Mouse (Mus musculus) gastrocnemius, postnatal 4 days (tissue): ENCODE measurements around the gene Ankrd12. TPM values are rescaled to one million over a fixed set of nuclear protein-coding genes. Genes with fewer than 3 reads are reported as not detected.
"Not testable (repeated sequence)": the region's sequence is repeated elsewhere in the genome, so short reads cannot be mapped to it uniquely, and the experiment has no call there.

Source experiments
- DNase-seq, 2 experiments: peaks; one replicate each; pipeline ENCODE4 v3.0.0; 2021 to 2022; ENCODE audit warnings: low spot score in 2 of 2, mixed read lengths in 2 of 2
- total RNA-seq, 2 experiments: library from RNA; stranded (reverse); gene quantifications; 2 replicates each; pipeline ENCODE4 v1.2.3; 2021

Ankrd12 gene
- total RNA-seq, 2 experiments from 2014 or later, result 17.8 to 24.7 TPM

DNA sequence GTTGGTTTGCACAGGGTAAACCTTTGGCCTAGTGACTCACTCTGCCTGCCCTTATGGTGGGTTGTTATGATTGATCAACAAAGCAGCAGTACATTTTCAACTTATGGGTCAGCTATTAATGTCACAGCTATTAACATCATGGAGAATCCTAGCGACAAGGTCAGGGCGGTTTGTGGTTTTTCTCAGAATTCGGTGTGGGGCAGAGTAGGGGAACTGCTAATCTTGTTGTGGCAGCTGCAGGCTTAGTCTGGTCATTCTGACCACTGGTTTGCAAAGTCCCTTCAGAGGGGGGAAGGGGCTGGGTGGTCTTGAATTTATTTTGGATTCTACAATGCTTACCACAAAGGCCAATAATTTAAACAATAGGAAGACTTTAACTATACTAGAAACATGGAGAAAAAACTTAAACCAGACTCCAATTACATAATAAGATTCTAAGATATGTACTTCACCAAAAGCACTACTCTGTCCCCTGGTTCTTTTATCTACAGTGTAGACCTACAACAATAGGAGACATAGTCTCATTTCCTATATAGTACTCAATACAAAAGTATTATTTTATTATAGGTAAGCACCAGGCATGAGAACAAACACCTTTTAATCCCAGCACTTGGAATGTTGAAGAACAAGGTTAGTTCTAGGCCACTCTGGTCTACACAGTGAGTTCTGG lies 88.6 kb downstream of the Ankrd12 start:
- DNase-seq, result no peak

- DNase-seq, result not testable (repeated sequence)
Measured at GRCm38 (mm10) chr17:65976720-65977119, 100.2 kb downstream of the Ankrd12 start.

DNA sequence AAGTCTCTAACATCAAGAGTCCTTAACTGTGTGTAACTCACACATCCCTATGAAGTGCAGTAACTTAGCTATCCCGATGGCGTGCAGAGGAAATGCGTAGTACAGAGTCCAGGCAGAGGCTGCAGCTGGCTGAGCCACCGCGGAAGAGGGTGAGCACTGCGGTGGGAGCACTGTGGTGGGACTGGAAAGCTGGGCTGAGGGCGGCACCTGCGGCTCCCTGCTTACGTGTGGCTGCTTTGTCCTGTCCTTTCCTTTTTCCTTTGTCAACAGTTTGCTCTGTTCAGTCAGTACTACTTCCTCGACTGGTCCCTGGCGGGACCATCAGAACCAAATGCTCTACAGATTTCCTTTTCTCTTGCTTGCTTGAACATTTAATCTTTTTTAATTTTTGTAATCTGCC lies 109.1 kb downstream of the Ankrd12 start:
- DNase-seq, result no peak

- DNase-seq, result no peak
Measured at GRCm38 (mm10) chr17:65962263-65962662, 114.6 kb downstream of the Ankrd12 start.

- DNase-seq, result no peak
Measured at GRCm38 (mm10) chr17:65961606-65962136, 115.2 kb downstream of the Ankrd12 start.

DNA sequence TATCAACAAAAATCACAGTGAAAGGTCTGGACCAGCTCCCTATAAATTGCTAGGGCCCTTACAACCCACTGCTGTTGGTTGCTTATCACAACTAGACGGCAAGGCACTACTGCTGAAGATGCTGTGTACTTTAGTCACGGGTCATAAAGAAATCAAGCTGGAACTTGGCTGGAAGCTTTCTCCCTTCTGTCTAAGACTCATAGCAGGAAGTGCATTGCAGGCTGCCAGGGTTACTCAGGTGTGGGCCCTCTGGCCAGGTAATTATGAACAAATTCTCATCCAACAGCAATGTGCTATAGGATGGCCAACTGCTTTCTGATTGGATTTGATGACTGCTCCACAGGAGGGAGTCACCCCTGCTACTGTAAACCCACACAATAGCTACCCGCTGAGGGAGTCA lies 117.9 kb downstream of the Ankrd12 start:
- DNase-seq, result no peak

DNA sequence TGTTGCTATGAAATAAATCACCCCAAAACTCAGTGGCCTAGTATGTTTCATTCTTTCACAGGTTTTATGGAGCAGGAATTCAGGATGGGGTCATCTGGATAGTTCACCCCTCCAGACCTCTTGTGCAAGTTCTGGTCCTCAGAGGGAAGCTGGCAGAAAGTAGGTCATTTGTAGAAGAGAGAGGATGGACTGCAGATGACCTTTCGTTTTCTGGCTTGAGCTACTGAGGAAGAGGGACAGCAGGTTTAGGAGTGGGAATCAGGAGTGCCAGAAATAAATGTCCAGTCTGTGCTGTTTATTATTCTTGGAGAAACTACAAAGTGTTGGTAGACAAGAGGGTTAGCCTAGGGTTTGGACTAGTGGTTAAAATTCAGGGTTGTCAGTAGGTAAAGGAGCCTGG lies 118.5 kb downstream of the Ankrd12 start:
- DNase-seq, result no peak

GRCm38 (mm10) chr17:65957782-65958325 lies 119.0 kb downstream of the Ankrd12 start:
- DNase-seq, result no peak

GRCm38 (mm10) chr17:65956993-65957781 lies 119.7 kb downstream of the Ankrd12 start:
- no peak for DNase-seq

DNA sequence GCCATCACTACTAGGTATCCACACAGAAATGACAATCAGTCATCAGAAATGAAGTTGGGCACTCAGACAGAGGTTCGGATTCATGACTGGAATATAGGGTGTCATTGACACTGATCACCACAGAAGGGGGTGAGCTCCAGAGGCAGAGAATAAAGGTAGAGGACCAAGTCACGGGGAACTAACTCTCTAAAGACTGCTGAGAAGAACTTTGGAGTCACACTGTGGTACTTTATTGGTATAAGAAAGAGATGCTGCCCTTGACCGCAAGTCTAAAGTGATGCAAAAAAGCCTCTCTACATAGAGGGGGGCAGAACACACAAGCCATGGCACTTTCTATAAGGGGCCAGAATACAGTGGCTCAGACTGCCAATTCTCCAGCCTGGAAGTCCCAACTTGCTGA lies 120.7 kb downstream of the Ankrd12 start:
- DNase-seq, result no peak

DNA sequence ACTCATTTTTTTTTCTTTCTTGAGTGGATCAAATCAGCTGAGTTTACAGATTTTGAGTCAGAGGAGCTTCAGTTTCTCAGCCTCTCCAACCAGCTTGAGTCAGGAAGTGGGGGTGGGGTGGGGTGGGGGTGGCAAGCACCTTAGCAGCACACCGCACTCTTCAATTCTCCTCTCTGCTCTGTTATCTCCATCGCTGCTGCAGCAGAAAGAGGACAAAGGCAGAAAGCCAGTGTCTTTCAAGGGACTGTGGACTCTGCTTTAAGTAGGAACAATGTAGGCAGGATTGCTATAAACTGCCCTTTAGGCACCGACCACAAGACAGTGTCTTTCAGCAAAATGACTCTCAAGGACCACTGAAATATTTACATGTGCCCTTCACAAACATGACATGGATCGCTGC lies 122.9 kb downstream of the Ankrd12 start:
- DNase-seq, result no peak

GRCm38 (mm10) chr17:65952083-65952482 lies 124.8 kb downstream of the Ankrd12 start:
- DNase-seq, result no peak

GRCm38 (mm10) chr17:65950622-65951404 lies 126.1 kb downstream of the Ankrd12 start, which contains the start of gene Twsg1:
Gene Twsg1 (minus strand): TSS chr17:65951226.
- peak; percentile 89 to 92 for DNase-seq

DNA sequence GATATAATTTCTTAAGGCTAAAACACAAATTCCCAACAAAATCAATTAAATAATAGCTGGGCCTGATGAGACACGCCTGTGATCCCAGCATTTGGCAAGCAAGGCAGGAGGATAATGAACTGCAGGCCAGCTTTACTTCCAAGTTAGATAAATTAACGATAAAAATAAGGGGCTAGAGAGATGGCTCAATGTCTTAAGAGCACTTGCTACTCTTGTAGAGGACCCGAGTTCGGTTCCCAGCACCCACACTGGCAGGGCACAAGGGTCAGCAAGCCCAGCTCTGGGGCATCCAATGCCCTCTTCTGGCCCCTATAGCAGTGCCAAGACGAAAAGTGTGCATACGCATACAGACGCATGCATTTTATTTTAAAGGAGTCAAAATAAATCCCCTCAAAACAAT lies 126.7 kb downstream of the Ankrd12 start:
- DNase-seq, result no peak

- DNase-seq, result no peak
Measured at GRCm38 (mm10) chr17:65947307-65947706, 129.6 kb downstream of the Ankrd12 start.

DNA sequence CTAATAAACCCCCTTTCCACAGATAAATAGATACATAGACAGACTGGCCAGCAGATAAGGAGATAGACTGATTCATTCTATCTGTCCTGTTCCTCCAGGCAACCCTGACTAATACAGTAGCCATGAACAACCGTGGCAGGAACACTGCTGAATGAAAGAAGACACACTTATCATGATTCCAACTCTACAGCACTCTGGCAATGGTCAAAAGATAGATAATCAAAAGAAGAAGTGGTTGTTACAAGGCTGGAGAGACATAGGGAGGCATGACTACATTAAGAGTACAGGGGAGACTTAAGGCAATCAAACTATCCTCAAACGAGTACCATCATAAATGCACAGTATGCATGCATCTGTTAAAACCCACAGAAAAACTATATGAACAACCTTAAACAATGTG lies 131.5 kb downstream of the Ankrd12 start:
- no peak for DNase-seq

DNA sequence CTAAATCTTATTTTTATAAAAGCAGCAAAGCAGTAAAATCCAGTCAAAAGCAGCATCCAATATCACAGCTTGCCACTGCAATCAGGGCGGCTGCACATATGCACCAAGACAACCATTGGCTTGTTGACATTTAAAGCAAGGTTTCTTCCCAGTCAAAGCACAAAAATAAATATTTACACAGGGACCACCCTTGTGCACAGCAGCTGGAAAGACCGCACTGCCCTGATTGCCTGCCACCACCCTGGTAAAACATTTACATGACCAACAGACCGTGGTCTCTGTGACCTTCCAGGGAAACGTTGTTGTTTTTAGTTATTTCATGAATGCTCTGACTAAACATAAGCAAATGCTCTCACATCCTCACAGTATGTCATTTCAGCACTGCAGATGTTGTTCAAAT lies 134.5 kb downstream of the Ankrd12 start:
- DNase-seq, result no peak

DNA sequence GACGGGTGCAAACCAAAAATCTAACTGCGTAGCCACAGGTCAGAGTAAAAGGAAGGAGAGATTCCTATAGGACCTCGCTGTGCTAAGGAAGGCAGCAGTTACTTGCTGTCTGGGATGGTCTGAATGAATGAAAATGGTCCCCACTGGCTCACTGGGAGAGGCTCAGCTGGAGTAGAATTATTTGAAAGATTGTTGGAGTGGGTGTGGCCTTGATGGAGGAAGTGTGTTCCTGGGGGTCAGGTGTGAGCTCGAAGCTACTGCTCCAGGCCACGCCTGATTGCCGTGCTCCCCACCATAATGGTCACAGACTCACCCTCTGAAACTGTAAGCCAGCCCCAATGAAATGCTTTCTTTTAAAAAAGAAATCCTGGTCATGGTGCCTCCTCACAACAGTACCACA lies 135.6 kb downstream of the Ankrd12 start:
- no peak for DNase-seq

DNA sequence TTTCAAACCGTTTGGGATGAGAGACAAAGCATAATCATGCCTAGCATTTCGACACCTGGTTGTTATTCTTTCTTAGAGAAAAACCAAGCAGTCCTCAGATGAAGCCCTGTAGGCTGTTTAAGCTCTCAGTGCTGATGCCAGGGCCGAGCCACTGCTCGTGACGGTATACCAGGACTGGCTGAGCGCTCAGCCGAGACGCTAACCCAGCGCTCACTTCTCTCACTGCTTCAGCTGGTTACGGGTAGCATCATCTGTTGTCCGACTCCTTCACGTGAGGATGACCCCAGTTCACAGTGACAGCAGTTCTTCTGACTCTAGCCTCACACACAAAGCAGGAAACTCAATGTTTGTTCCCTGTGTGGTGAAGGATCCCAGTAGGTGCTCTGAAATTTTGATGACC lies 136.7 kb downstream of the Ankrd12 start:
- no peak for DNase-seq

DNA sequence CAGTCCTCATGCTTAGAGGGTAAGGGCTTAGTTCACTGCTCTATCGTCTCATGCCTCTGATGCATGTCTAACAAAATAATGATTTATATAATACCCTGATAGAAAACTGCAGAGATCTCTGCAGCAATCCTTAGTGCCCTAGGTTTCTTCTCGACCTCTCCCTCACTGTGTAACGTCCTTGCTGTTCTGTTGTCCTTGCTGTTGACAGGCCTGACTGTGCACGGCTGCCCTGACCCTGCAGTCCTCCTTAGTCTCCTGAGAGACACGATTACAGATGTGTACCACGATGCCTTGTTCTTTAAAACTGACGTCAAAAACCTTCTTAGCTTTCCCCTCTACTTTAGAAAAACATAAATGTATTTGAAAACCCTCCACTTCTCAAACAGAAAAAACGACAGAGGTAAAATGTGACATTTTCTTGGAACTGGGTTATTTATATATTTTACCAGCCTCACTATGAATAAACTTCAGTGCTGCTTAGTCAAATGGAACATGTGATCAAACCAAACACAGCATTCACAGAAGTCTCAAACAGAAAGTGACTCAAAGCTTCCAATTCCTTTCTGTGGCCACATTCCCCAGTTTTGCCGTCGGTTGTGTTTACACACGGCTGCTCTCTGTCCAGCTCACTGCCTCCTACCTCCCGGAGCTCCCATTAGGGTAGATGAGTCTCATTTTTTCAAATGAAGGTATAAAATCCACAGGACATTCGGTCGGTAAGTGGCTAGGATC lies 137.3 kb downstream of the Ankrd12 start:
- DNase-seq, result no peak

DNA sequence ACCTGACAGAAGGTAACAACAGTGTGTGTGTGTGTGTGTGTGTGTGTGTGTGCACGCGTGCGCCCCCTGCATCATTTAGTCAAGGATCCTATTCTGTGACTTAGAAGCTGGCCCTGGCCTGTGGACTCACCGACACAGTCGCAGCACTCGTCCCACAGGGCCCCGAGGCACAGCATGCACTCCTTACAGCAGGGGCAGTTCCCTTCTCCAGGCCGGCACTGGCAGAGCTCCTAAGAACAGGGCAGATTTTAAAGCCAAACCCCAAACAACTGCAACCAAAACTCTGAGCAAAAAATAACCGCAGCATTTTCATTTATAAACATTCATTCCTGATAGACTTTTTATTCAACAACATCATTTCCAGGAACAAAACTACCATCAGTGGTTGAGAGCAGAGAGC lies 139.2 kb downstream of the Ankrd12 start:
- DNase-seq, result no peak
